Mouse (Mus musculus) bone marrow macrophage, adult 2 months (primary cell): Measurements from ENCODE around the gene Prdx1.

Experiments
- CTCF ChIP-seq: IDR thresholded peaks from 2 replicates; pipeline ENCODE4 v1.5.1; 2012; ENCODE audit warnings: low read depth, mild to moderate bottlenecking, low read length, moderate library complexity
- POLR2A ChIP-seq: IDR thresholded peaks from 2 replicates; pipeline ENCODE4 v1.6.1; 2012; ENCODE audit warnings: mild to moderate bottlenecking, low read depth, low read length, borderline replicate concordance

- TF ChIP-seq POLR2A: no peak
- TF ChIP-seq CTCF: no peak
Measured at GRCm38 (mm10) chr4:116649411-116649810, 35.9 kb upstream of the Prdx1 start.
